Mouse (Mus musculus) stomach, postnatal 0 days (tissue): Measurements from ENCODE around the gene Card10.

Source experiments
- CTCF ChIP-seq: IDR thresholded peaks from 2 replicates; pipeline ENCODE4 v1.5.1; 2016; ENCODE audit warnings: antibody characterized with exemption, low read depth, mild to moderate bottlenecking, moderate library complexity
- EP300 ChIP-seq: optimal IDR thresholded peaks from 2 replicates; pipeline ENCODE3; 2016; ENCODE audit warnings: antibody characterized with exemption

DNA sequence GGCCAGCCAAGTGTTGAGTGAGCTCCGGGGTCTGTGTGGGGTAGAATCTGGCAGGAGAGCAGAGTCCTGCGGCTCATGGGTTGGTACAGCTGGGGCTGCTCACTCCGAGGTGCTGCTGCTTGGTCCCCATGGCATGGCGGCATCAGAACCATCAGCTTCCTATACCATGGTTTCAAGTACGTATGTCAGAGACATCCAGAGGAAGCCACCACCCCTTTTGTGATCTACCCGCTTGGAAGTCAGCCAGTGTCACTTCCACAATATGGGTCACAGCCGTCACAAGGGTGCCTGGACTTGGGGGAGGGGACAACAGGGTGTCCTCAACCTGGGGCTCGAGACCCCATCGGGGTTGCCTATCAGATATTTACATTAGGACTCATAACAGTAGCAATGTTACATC lies 7.3 kb upstream of the Card10 start:
- TF ChIP-seq CTCF (no peak), EP300 (no peak)
